Mouse (Mus musculus) limb, embryonic 11.5 days (tissue): ENCODE measurements around the gene Rapgef4. TPM values are rescaled to one million over a fixed set of nuclear protein-coding genes. Genes with fewer than 3 reads are reported as not detected.

Source experiments
- ATAC-seq: fragments of 200-750 bp; cut with Nextera tagmentation; 2 replicates; pipeline ENCODE4 v1.8.0; 2017; ENCODE audit warnings: low read depth; ENCODE audit not compliant: insufficient number of reproducible peaks, low FRiP score, low TSS enrichment
- DNase-seq: peaks from one replicate; pipeline ENCODE4 v3.0.0-alpha.2; 2015; ENCODE audit warnings: low spot score
- H3K27ac ChIP-seq: fragments of 300-500 bp; sonication (generic); replicated peaks from 2 replicates; pipeline ENCODE4 v1.5.1; 2014; ENCODE audit warnings: low read depth, mild to moderate bottlenecking, low read length
- H3K27me3 ChIP-seq: fragments of 300-500 bp; sonication (generic); 2 replicates; pipeline ENCODE4 v1.6.1; 2014; ENCODE audit warnings: mild to moderate bottlenecking, low read length, mixed read lengths; ENCODE audit not compliant: control insufficient read depth, insufficient read depth
- H3K36me3 ChIP-seq: fragments of 300-500 bp; sonication (generic); 2 replicates; pipeline ENCODE4 v1.6.1; 2014; ENCODE audit warnings: mild to moderate bottlenecking, low read length, moderate library complexity, mixed read lengths; ENCODE audit not compliant: control insufficient read depth, insufficient read depth
- H3K4me1 ChIP-seq: fragments of 300-500 bp; sonication (generic); 2 replicates; pipeline ENCODE4 v1.6.1; 2014; ENCODE audit warnings: low read length, mixed read lengths; ENCODE audit not compliant: control insufficient read depth, insufficient read depth
- H3K4me2 ChIP-seq: fragments of 300-500 bp; sonication (generic); 2 replicates; pipeline ENCODE4 v1.6.1; 2014; ENCODE audit warnings: low read depth, mild to moderate bottlenecking, moderate library complexity; ENCODE audit not compliant: severe bottlenecking
- H3K4me3 ChIP-seq: fragments of 300-500 bp; sonication (generic); 2 replicates; pipeline ENCODE4 v1.5.1; 2014; ENCODE audit warnings: low read depth, low read length
- H3K9ac ChIP-seq: fragments of 300-500 bp; sonication (generic); 2 replicates; pipeline ENCODE4 v1.6.1; 2014; ENCODE audit warnings: mild to moderate bottlenecking, low read length
- H3K9me3 ChIP-seq: fragments of 300-500 bp; sonication (generic); 2 replicates; pipeline ENCODE4 v1.6.1; 2016; ENCODE audit warnings: low read length; ENCODE audit not compliant: control insufficient read depth
- WGBS: fragments of 180-500 bp; shearing (Covaris S2); extraction: QIAGEN DNeasy Blood & Tissue Kit; methylation state at CpG from one replicate; pipeline ENCODE4 v1.1.7; 2014; 5-methylcytosine and 5-hydroxymethylcytosine counted together
- polyA plus RNA-seq: library from polyadenylated mRNA; unstranded; fragments of >200 nt; fragmentation: Nextera tagmentation; extraction: Ambion mirVana; gene quantifications from 2 replicates; pipeline ENCODE4 v1.2.1, GENCODE M21; 2014

Gene Rapgef4
- polyA plus RNA-seq, 1 experiment from 2014 or later = 0.88 TPM

DNA sequence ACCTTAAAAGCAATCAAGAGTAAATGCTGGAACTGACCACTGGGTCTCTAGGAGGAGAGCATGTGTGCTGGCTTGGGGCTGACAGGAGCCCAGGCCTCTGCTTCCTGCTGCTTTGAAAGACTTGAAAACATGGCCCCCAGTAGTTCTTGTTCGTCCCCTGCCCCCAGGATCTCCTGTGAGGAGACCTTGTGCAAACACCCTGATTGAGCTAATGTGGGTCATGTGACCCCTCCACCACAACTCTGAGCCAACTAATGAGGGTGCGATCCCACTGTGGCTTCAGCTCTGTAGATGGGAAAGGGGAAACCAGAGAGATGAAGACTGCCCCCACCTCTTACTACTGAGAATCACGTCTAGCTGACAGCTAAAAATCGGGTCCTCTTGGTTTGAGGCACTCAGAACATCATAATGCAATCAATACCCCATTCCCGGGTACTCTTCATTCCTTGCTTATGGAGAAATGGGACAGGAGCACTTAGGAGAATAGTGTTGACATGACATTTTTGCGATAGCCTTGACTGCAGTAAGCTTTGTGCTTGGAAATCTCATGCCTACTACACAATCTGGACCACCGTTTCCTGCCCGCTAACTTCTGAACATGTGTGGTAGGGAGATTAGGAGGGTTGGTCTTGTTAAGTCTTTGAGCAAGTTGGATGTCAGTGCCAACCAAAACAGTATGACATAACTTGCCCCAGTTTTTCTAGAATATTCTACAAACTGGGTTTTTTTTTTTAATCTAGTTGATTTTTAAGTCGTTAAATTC lies 170.9 kb downstream of the Rapgef4 start:
- DNase-seq (no peak), ATAC-seq (no peak)
- WGBS = 83% methylated on average over 9 of the region's 9 CpGs
- H3K9me3 ChIP-seq = no peaks in the 10 kb centered on the region
- H3K9ac ChIP-seq = no peak overlapping the region
- no peak overlapping the region for H3K4me2 ChIP-seq
- H3K27ac ChIP-seq = no peak overlapping the region
- peaks cover 4% of the 10 kb centered on the region for H3K4me1 ChIP-seq
- no peak overlapping the region for H3K4me3 ChIP-seq
- no peaks in the 10 kb centered on the region for H3K27me3 ChIP-seq
- H3K36me3 ChIP-seq = no peaks in the 10 kb centered on the region

GRCm38 (mm10) chr2:72152746-72153145 lies 171.7 kb downstream of the Rapgef4 start:
- Histone ChIP-seq H3K4me3 (no peak overlapping the region), H3K4me1 (peaks cover 7% of the 10 kb centered on the region), H3K9ac (no peak overlapping the region), H3K4me2 (no peak overlapping the region), H3K9me3 (no peaks in the 10 kb centered on the region), H3K36me3 (no peaks in the 10 kb centered on the region), H3K27me3 (no peaks in the 10 kb centered on the region), H3K27ac (no peak overlapping the region)
- DNase-seq (no peak), ATAC-seq (no peak)
- WGBS = 91% methylated on average over 2 of the region's 2 CpGs

DNA sequence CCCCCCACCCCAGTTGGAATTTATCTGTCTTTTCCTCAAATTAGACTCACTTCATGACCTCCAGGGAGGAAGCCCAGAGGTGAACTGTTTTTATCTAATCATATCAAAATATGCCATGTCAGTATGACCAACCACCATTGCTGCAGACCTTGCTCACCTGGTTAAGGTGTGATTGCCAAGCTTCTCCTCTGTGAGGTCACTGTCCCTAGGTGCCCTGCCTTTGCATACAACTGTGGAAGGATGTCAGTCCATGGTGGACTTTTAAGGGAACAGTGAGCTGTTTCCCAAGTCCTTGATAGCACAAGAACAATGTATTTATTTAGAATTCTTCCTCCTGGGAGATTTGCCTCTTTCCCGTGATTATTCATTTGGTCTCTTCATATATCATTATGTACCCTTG lies 172.8 kb downstream of the Rapgef4 start:
- ATAC-seq (no peak), DNase-seq (no peak)
- H3K36me3 ChIP-seq = no peaks in the 10 kb centered on the region

DNA sequence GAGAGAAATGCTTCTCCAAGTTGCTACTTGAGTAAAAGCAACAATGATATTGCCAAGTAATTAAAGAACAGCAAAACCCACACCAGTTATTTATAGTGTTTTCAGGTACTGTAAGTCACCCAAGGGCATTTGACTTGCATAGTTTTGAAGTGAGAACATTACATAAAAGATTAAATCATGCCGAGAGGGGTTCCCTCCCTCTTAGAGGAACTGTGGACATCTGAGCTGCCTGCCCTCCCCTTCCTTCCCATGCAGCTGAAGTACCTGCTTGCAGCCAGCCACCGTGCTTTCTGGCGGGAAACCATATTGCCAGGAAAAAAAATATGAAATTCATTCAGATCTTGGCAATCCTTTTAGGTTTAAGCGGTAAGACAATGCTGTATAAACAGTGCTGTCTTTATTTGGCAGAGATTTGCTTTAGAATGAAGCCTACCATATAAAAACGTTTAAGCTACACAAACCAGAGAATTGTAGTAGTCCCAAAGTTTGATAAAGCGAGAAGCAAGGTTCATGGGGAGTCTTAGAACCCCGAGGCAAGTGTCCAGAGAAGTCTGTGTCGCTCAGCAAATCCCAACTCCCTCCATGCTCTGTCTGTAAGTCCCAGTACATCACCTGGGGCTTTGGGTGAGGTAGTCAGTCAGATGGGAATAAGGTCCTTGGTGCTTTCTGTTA lies 174.2 kb downstream of the Rapgef4 start:
- Histone ChIP-seq H3K36me3 (no peaks in the 10 kb centered on the region), H3K27ac (no peak overlapping the region), H3K4me1 (peaks cover 8% of the 10 kb centered on the region), H3K4me2 (no peak overlapping the region), H3K4me3 (no peak overlapping the region), H3K27me3 (no peaks in the 10 kb centered on the region; the same call in 1 of the 2 replicates), H3K9ac (no peak overlapping the region), H3K9me3 (no peaks in the 10 kb centered on the region)
- ATAC-seq (no peak), DNase-seq (no peak)
- WGBS = 69% methylated on average over 8 of the region's 8 CpGs

More for the DNA sequence above, 172.8 kb downstream of the Rapgef4 start:
- Histone ChIP-seq H3K27ac (no peak overlapping the region), H3K4me2 (no peak overlapping the region), H3K9me3 (no peaks in the 10 kb centered on the region), H3K27me3 (no peaks in the 10 kb centered on the region; the same call in 1 of the 2 replicates), H3K4me3 (no peak overlapping the region), H3K9ac (no peak overlapping the region), H3K4me1 (peaks cover 8% of the 10 kb centered on the region)
- 95% methylated on average over 1 of the region's 1 CpGs for WGBS

GRCm38 (mm10) chr2:72156484-72156883 lies 175.4 kb downstream of the Rapgef4 start:
- Histone ChIP-seq H3K9me3 (no peaks in the 10 kb centered on the region), H3K27me3 (no peaks in the 10 kb centered on the region; the same call in 1 of the 2 replicates), H3K36me3 (no peaks in the 10 kb centered on the region), H3K27ac (no peak overlapping the region), H3K4me1 (peaks cover 8% of the 10 kb centered on the region), H3K4me3 (no peak overlapping the region), H3K9ac (no peak overlapping the region), H3K4me2 (no peak overlapping the region)
- ATAC-seq (no peak), DNase-seq (no peak)
- WGBS = 64% methylated on average over 5 of the region's 5 CpGs

DNA sequence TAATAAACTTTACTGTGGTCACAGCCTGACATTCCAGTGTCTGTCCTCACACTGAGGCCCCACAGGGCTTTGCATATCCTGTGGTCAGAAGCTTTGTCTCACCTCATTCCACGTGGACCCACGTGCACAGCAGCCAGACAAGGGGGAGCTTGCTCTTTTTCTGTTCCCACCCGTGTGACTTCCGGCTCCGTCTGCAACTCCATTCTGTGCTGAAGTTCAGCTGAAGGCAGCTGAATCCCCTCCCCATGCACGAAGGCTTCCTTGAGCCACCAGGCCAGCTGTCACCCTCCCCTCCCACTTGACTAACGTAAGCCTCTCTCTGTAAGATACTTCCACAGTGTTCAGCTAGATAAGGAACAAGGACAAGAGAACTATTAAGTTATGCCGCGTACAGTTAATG lies 176.5 kb downstream of the Rapgef4 start:
- Histone ChIP-seq H3K36me3 (no peaks in the 10 kb centered on the region), H3K9me3 (no peaks in the 10 kb centered on the region), H3K27me3 (no peaks in the 10 kb centered on the region; the same call in 1 of the 2 replicates), H3K4me3 (no peak overlapping the region), H3K9ac (no peak overlapping the region), H3K4me2 (no peak overlapping the region), H3K27ac (no peak overlapping the region), H3K4me1 (peaks cover 8% of the 10 kb centered on the region)
- DNase-seq (peak; percentile 27), ATAC-seq (no peak)
- 50% methylated on average over 9 of the region's 9 CpGs for WGBS

- no peak for ATAC-seq
- WGBS = 89% methylated on average over 5 of the region's 5 CpGs
- Histone ChIP-seq H3K4me1 (peaks cover 8% of the 10 kb centered on the region), H3K9me3 (no peaks in the 10 kb centered on the region), H3K4me2 (no peak overlapping the region), H3K4me3 (no peak overlapping the region), H3K9ac (no peak overlapping the region), H3K27me3 (no peaks in the 10 kb centered on the region; the same call in 1 of the 2 replicates), H3K27ac (no peak overlapping the region), H3K36me3 (no peaks in the 10 kb centered on the region)
- DNase-seq = no peak
These were observed 177.0 kb downstream of the Rapgef4 start for GRCm38 (mm10) chr2:72158045-72158444.

DNA sequence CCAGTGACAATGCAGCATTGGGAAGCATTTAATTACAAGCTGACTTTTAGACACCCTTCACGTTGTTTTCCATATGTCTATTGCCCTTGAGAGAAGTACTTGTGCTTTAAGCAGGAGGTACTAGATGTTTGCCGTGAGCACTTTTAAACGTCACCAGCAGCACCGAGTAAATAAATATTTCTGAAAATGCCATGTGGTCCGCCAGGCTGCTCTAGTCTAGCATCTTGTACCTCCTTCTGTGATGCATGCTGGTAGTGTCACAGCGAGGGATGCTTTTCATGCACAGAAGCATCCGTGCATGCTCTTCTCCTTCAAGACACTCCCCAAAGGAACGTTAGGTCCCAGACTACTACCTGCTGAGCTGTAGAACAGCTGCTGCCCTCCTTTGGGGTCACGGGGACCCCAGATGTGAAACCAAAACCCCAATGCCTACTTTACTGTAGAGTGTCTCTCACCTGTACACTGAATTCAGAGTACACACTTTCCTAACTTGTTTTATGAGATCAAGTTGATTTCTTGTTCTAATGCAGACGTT lies 177.7 kb downstream of the Rapgef4 start:
- DNase-seq = no peak
- ATAC-seq = no peak
- no peak overlapping the region for H3K9ac ChIP-seq
- H3K4me1 ChIP-seq = peaks cover 8% of the 10 kb centered on the region
- WGBS = 85% methylated on average over 10 of the region's 10 CpGs
- H3K36me3 ChIP-seq = no peaks in the 10 kb centered on the region
- no peak overlapping the region for H3K27ac ChIP-seq
- no peak overlapping the region for H3K4me3 ChIP-seq
- H3K9me3 ChIP-seq = no peaks in the 10 kb centered on the region
- H3K27me3 ChIP-seq = no peaks in the 10 kb centered on the region; the same call in 1 of the 2 replicates
- H3K4me2 ChIP-seq = no peak overlapping the region
